Mouse (Mus musculus) T-helper 17 cell (primary cell): ENCODE measurements around the gene Coq2.

Experiments used
- in situ Hi-C, 2 experiments: fragments of 300-600 bp; cut with MboI, MseI; formaldehyde crosslinking; loops; 1 replicate in 1 of 2; 2 replicates in 1 of 2; pipeline ENCODE4 v1.15.1; 2025; ENCODE audit warnings: high pct_unique_total_duplicates in 2 of 2

Gene Coq2

DNA sequence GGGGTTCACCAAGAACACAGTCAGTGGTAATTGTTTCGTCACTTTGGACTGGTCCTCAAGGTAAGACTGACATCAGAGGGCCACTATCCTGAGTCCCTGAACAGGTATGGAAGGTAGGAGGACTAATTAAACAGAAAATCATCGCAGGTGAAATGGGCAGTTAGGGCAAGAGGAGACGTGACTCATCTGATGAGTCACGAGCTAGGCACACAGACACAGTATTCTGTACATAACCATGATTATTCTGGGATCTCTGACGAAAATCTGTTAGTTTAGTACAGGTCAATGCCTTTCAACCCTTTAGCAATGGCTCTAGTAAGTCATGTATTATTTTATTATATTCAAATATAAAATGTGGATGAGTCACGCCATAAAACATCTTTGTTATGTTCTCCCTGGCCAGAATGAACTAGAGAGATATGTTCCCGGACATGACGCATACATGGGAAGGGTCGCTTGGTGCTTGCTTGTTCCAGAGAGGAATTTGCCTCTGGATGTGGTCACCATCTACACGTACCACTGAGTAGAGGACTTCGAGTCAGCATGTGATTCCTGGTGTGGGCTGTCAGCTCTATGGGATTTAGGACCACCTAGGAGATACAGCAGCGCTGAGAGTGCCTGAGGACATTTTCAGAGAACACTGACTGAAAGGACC, 52.3 kb downstream of the Coq2 start:
- in situ Hi-C loops: no loop called here

DNA sequence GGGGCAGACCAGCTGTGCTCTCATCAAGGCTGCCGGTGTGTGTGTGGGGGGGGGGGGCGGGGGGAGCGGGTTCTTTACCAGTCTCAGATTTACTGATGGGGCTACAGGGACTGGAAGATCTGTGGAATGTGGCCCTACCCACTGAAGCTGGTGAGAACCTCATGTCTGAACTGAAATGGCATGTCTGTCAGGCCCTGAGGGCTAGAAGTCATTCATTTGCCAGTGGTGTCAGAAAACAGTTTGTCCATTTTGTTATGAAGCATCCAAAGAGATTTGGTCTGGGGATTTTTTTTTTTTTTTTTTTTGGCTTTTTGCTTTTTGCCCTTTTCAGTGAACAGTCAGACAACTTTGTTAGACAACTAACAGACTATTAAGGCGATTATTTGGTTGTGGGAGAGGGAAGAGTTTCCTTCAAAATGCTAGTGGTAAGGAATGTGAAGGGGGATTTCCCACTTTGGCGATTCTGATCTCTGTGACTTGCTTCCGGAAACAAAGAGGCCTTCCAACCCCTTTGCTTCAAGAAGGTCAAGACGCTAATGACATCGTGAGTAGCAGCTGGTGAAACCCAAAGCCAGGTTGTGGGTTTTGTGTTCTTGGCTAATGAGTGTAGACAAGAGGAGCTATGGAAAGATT, 52.9 kb downstream of the Coq2 start:
- in situ Hi-C loops: no loop called here

DNA sequence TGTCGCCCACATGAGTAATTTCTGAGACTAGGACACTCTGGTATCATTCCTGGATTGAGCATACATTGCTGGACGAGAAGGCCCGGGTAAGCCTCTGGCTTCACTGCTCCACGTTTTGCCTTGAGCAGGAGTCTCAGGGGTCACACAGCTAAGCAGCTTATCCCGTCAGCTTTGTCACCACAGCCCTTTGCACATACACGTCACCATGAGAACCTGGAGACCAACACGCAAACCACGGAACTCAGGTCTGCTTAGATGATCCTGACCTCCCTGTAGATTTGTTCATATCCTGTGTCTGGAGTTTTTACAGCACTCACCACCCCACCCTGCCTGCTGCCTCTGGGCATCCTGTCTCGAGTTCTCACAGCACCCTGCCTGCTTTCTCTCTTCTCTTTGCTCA, 54.0 kb downstream of the Coq2 start:
- in situ Hi-C loops: no loop called here

DNA sequence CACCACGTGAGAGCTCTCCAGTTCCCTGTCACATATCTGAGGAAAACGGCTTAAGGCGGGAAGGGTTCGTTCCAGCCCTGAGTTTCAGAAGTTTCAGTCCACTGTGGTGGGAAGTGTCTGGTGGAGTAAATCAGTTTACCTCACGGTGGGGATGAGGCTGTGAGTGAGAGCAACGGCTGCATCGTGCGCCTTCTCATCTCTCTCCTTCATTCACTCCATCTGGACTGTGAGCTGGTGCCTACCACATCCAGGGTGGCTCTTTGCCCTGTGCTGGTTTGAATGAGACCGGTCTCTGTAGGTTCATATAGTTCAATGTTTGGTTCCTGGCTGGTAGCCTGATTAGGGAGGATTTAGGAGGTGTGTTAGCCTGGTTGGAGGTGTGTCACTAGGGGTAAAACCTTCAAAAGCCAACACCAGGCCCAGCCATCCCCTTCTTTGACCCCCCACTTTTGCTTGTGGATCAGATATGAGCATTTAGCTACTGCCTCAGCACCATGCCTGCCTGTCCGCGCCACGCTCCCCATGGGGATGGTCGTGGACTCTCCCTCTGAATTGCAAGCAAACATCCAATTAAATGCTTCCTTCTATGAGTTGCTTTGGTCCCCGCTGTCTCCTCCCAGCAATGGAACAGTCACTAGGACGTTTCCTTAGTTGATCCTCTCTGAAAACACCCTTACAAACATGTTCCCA, 55.2 kb downstream of the Coq2 start:
- in situ Hi-C loops: no loop called here

DNA sequence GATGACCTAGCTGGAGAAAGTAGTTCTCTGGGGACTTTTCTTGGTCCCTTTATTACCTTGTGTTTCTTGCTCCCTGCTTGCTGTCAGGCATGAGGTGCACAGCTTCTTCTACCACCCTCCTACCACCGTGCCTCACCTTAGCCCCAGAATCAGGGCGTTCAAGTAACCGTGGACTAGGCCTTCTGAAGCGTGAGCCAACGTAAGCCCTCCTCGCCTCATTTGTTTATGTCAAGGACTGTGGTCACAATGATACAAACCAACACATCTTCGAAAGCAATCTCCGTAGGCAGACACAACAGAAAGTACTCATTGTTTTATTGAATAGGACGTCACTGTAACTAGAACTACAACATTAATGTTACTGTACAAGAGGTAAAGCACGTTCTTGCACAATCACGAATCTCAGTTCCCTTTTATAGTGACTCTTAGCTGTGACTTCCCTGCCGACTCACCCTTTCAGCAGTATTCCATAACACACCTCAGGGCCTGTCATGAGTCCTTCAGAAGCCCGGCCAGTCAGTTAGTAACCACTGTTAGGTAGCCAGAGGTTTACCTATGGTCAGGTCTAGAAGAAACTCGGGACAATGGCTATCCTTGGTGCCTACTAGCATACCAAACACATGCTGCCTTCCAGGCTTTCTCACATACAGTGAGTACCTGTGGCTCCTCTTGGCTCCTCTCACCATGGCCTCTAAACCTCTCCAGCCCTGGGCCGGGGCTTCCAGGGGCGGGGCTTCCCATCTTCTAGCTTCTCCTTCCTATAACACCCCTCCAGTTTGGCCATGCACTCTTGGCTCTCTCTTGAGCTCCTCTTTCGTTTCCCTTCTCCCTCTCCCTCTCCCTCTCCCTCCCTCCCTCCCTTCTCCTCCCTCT, 60.8 kb downstream of the Coq2 start:
- in situ Hi-C loops: no loop called here

DNA sequence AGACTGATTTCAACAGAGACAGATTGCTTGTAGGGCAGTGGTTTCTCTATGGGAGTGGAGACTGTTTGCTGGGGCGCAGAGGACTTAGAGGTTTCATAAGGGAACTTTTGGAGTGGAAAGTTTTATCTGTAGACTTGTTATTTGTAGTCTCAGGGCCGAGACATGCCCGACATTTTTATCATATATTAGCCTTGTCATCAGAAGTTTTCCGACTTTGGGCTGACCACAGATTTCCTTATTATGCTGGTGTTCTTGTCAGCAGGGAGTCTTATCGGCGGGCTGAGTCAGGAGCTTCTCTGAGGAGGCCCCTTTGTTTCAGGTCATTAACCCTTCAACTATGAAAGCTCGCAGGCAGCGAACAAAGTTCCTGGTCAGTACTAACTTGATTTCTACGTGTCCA, 67.1 kb downstream of the Coq2 start:
- in situ Hi-C loops: no loop called here

DNA sequence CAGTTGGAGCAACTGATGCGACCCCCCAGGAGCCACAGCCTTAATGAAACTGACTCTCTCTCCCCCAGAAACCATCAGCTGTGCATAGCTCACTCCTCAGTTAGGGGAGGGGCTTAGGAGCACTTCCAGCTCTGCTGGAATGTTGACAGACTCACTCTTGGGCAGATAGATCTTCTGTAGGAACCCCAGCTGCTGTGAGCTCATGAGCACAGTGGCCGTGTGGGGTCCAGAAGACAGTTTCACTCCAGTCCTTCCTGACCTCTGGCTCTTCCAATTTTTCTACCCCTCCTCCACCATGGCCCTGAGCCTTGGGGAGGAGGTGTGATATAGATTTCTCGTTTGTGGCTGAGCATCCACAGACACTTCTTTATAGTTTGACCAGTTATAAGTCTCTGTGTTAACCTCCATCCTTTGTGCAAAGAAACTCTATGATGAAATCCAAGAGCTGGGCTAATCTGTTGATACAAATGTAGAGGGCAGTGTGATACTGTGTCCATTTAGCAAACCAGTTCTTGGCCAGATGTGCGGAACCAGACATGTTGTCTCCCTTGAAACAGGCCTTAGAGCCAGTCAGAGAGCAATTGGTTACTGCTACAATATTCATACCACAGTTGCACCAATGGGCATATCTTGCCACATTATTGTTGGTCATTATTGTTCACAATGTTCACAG, 67.7 kb downstream of the Coq2 start:
- in situ Hi-C loops: no loop called here

DNA sequence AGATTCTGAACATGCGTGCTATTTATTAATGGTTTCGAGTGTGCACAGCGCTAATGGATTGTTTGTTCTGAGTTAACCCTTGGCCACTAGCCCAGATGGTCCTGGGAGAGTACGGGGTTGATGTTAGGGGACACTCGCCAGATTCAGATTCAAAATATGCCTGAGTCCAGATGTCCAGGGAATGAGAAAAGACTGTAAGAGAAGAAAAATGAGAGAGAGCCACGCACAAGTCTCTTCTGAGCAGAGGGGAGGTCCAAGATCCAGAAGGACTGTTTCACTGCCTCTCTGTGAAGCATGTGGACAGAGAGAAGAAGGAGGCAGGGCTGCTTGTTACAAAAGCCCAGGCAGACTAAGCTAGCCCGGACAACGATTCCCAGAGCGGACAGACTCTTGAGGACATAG, 69.1 kb downstream of the Coq2 start:
- in situ Hi-C loops: no loop called here
